Mouse (Mus musculus) left cerebral cortex, adult 2 months (tissue): ENCODE data around the gene Aarsd1. TPM values are rescaled to one million over a fixed set of nuclear protein-coding genes. Genes with fewer than 3 reads are reported as not detected.

Experiments used
- DNase-seq, 2 experiments: peaks; one replicate each; pipeline ENCODE4 v3.0.0; 2021 to 2022; ENCODE audit warnings: low spot score in 2 of 2, mixed read lengths in 1 of 2; ENCODE audit errors: extremely low spot score in 1 of 2
- H3K27ac ChIP-seq: fragments of 200-600 bp; 2 replicates; pipeline ENCODE4 v1.8.1; 2022
- H3K4me3 ChIP-seq: fragments of 200-600 bp; 2 replicates; pipeline ENCODE4 v1.8.1; 2022
- CTCF ChIP-seq: fragments of 200-600 bp; IDR thresholded peaks from 2 replicates; pipeline ENCODE4 v1.8.1; 2022; ENCODE audit warnings: antibody characterized with exemption, mild to moderate bottlenecking, moderate library complexity
- intact Hi-C: fragments of 180-260 bp; cut with DNase I; formaldehyde crosslinking; loops from one replicate; pipeline ENCODE4 v1.15.1; 2025
- microRNA-seq, 2 experiments: library from miRNA; unstranded; fragments of <30 nt; microRNA quantifications; one replicate each; pipeline ENCODE4 v1.2.0; 2021
- total RNA-seq, 2 experiments: library from RNA; stranded (reverse); gene quantifications; 2 replicates each; pipeline ENCODE4 v1.2.3; 2021

Gene Aarsd1
- total RNA-seq, 2 experiments from 2014 or later, result 43.8 to 47.1 TPM

- no peak for TF ChIP-seq CTCF
- Histone ChIP-seq H3K4me3 (no peak within 1 kb of the TSS), H3K27ac (no peak within 1 kb of the TSS)
- no peak for DNase-seq
- intact Hi-C loops, result loop anchor here (10.0 kb wide), 1 partner anchor 157 kb away; no protein-coding TSS in a partner anchor
Measured at GRCm38 (mm10) chr11:101367326-101367935, 50.0 kb downstream of the Aarsd1 start, which contains the start of gene G6pc. G6pc (plus strand) TSS chr11:101367561.

- no peak overlapping the region for H3K27ac ChIP-seq
- intact Hi-C loops, result loop anchor here (10.0 kb wide), 1 partner anchor 160 kb away; no protein-coding TSS in a partner anchor
- no peak for TF ChIP-seq CTCF
- DNase-seq, result no peak
- no peak overlapping the region for H3K4me3 ChIP-seq
Measured at GRCm38 (mm10) chr11:101364531-101364931, 52.9 kb downstream of the Aarsd1 start.

GRCm38 (mm10) chr11:101360651-101361113 lies 56.7 kb downstream of the Aarsd1 start:
- TF ChIP-seq CTCF, result no peak
- no peak for DNase-seq
- intact Hi-C loops, result loop anchor here (10.0 kb wide), 1 partner anchor 164 kb away; no protein-coding TSS in a partner anchor
- Histone ChIP-seq H3K27ac (no peak overlapping the region), H3K4me3 (no peak overlapping the region)

- no peak overlapping the region for H3K27ac ChIP-seq
- no peak for DNase-seq
- intact Hi-C loops, result loop anchor here (10.0 kb wide), 1 partner anchor 165 kb away; no protein-coding TSS in a partner anchor
- TF ChIP-seq CTCF, result no peak
- H3K4me3 ChIP-seq, result no peak overlapping the region
Measured at GRCm38 (mm10) chr11:101359776-101360175, 57.6 kb downstream of the Aarsd1 start.

- H3K4me3 ChIP-seq, result no peak overlapping the region
- intact Hi-C loops, result no loop called here
- no peak for DNase-seq
Measured at GRCm38 (mm10) chr11:101357505-101358182, 59.8 kb downstream of the Aarsd1 start.

More at GRCm38 (mm10) chr11:101357505-101358182, 59.8 kb downstream of the Aarsd1 start:
- no peak for TF ChIP-seq CTCF
- H3K27ac ChIP-seq, result no peak overlapping the region

Small RNA genes within 50 kb of the gene (microRNA-seq; reads per million reads assigned to microRNA genes)
- gene Mir6929, result 1.2 to 1.9 reads per million in 2 experiments

Other genes starting within 250 kb of the Aarsd1 start
- gene Cntnap1, start 247.1 kb downstream of the Aarsd1 start, total RNA-seq, result 100 to 1,000 TPM; 171 to 182 TPM
- gene Plekhh3, start 246.3 kb downstream of the Aarsd1 start, total RNA-seq, result 10 to 100 TPM; 13.0 to 13.2 TPM
- under 1 TPM in 1 of 2 experiments, not detected in 1; 0.38 TPM for gene Ccr10, start 242.2 kb downstream of the Aarsd1 start, total RNA-seq
- 10 to 100 TPM; 56.9 to 62.1 TPM for gene Ezh1, start 191.2 kb downstream of the Aarsd1 start, total RNA-seq
- 10 to 100 TPM; 35.7 to 40.8 TPM for gene Ramp2, start 171.6 kb downstream of the Aarsd1 start, total RNA-seq
- gene Vps25, start 163.9 kb downstream of the Aarsd1 start, total RNA-seq, result 10 to 100 TPM; 59.3 to 61.0 TPM
- gene Wnk4, start 157.0 kb downstream of the Aarsd1 start, total RNA-seq, result 1 to 10 TPM; 4.5 to 8.0 TPM
- under 1 TPM; 0.44 to 0.81 TPM for gene Cntd1, start 138.6 kb downstream of the Aarsd1 start, total RNA-seq
- 10 to 100 TPM; 97.5 to 98.4 TPM for gene Coa3, start 138.5 kb downstream of the Aarsd1 start, total RNA-seq
- gene Becn1, start 115.3 kb downstream of the Aarsd1 start, total RNA-seq, result 100 to 1,000 TPM; 210 to 218 TPM
- 100 to 1,000 TPM; 125 to 132 TPM for gene Psme3, start 101.4 kb downstream of the Aarsd1 start, total RNA-seq
- 1 to 10 TPM; 7.2 to 9.4 TPM for gene Aoc2, start 92.6 kb downstream of the Aarsd1 start, total RNA-seq
- under 1 TPM; 0.63 TPM for gene Aoc3, start 87.0 kb downstream of the Aarsd1 start, total RNA-seq
- gene G6pc, start 50.1 kb downstream of the Aarsd1 start, total RNA-seq, result not detected
- 1 to 10 TPM; 7.1 to 9.9 TPM for gene Gm27029, start 7.2 kb upstream of the Aarsd1 start, total RNA-seq
- 10 to 100 TPM; 37.2 to 44.0 TPM for gene Rundc1, start 7.5 kb upstream of the Aarsd1 start, total RNA-seq
- gene Ptges3l, start 7.7 kb upstream of the Aarsd1 start, total RNA-seq, result 1 to 10 TPM; 2.3 to 4.2 TPM
- 10 to 100 TPM; 31.5 to 34.7 TPM for gene Rpl27, start 24.7 kb upstream of the Aarsd1 start, total RNA-seq
- 1 to 10 TPM; 2.4 to 3.2 TPM for gene Ifi35, start 30.8 kb upstream of the Aarsd1 start, total RNA-seq
- 100 to 1,000 TPM; 141 to 159 TPM for gene Rnd2, start 47.4 kb upstream of the Aarsd1 start, total RNA-seq
- gene Vat1, start 48.6 kb upstream of the Aarsd1 start, total RNA-seq, result 10 to 100 TPM; 33.4 to 36.8 TPM
- gene Brca1, start 134.3 kb upstream of the Aarsd1 start, total RNA-seq, result under 1 TPM; 0.61 to 0.70 TPM
- gene Nbr1, start 134.5 kb upstream of the Aarsd1 start, total RNA-seq, result 100 to 1,000 TPM; 136 to 137 TPM
- 1 to 10 TPM; 1.3 to 1.9 TPM for gene Tmem106a, start 164.6 kb upstream of the Aarsd1 start, total RNA-seq
- not detected for gene Gm11634, start 181.6 kb upstream of the Aarsd1 start, total RNA-seq
- gene Rdm1, start 209.6 kb upstream of the Aarsd1 start, total RNA-seq, result 1 to 10 TPM; 7.8 to 9.5 TPM
- gene Arl4d, start 247.9 kb upstream of the Aarsd1 start, total RNA-seq, result 10 to 100 TPM; 33.5 to 50.4 TPM